Mouse (Mus musculus): ENCODE data around the gene Tac4. TPM values are rescaled to one million over a fixed set of nuclear protein-coding genes. Genes with fewer than 3 reads are reported as not detected.
A peak's percentile ranks its signal among the peaks of the same experiment; 100 is the strongest.

Tac4 gene
- total RNA-seq, 2 experiments from 2014 or later: 0.23 to 0.35 TPM

DNA sequence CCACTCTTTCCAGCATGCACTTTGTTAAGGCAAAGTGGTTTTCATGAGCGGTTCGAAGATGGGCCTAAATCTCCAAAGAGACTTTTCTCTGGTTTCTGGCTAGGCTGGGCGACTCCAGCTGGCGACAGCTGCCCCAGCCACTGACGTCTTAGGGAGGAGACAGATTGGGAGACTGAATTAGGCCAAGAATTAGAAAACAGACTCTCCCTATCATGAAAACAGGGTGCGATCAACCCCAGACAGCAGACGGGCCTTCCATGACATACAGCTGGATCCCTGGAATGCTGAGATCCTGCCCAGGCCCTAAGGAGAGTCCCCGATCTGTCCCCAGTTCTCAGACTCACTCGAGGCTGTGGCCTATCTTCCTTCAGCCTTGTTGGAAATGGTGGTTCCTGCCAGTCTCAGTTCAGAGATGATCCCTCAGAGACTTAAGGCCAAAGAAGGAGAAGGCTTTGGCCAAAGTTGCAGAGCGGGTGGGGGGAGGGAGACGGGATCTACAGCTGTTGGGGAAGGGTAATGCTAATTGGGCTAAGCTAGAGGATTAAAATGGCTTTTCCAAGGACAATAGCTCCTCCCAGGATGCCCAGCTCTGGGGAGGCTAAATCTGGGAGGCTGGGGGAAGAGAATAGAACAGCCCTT lies 2.6 kb downstream of the Tac4 start:
- DNase-seq: peak; percentile 34

GRCm38 (mm10) chr11:95264455-95265013 lies 3.2 kb downstream of the Tac4 start:
- no peak for DNase-seq

- peak; percentile 27 for DNase-seq
Observed at GRCm38 (mm10) chr11:95266540-95267245, 5.4 kb downstream of the Tac4 start.

DNA sequence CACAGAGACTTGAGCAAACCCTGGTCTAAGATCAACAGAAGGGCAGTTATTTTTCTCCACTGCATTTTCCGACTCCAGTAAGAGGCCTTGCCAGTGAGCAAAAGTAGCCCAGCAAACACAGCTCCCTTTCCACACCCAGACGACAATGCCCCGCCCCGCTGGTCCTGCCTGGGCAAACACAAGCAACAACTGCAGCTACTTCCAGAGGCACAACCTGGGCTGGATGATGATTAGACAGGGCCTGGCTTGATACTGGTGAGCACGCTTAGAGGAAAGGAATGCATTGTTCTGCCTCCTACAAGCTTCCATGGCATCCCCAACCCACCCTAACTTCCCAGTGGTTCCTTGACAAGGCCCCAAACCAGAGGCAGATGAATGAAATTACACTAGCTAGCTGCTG lies 12.3 kb downstream of the Tac4 start:
- no peak for DNase-seq

GRCm38 (mm10) chr11:95274613-95275012 lies 13.3 kb downstream of the Tac4 start:
- no peak for DNase-seq

DNA sequence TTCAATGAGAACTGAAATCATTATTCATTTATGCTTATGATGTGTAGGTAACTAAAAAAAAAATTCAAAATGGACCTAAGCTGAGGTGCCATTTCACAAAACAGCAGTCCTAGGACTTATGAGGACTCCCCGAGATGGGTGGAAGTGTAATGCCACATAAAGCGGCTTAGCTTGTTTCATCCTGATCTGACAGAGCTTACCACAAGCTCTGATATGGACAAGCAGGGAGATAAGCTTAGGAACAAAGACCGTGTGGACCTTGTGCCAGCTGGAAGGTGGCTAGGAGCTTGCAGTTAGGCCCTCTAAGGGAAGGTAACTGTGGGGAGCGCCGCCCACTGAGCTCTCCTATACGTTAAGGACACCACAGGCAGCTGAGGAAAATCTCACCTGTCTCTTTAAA lies 14.7 kb downstream of the Tac4 start:
- DNase-seq: no peak

- DNase-seq: no peak
Observed at GRCm38 (mm10) chr11:95279061-95279659, 17.8 kb downstream of the Tac4 start.

- DNase-seq: no peak
Observed at GRCm38 (mm10) chr11:95282331-95282730, 21.0 kb downstream of the Tac4 start.

- no peak for DNase-seq
Observed at GRCm38 (mm10) chr11:95291998-95292397, 30.7 kb downstream of the Tac4 start.

DNA sequence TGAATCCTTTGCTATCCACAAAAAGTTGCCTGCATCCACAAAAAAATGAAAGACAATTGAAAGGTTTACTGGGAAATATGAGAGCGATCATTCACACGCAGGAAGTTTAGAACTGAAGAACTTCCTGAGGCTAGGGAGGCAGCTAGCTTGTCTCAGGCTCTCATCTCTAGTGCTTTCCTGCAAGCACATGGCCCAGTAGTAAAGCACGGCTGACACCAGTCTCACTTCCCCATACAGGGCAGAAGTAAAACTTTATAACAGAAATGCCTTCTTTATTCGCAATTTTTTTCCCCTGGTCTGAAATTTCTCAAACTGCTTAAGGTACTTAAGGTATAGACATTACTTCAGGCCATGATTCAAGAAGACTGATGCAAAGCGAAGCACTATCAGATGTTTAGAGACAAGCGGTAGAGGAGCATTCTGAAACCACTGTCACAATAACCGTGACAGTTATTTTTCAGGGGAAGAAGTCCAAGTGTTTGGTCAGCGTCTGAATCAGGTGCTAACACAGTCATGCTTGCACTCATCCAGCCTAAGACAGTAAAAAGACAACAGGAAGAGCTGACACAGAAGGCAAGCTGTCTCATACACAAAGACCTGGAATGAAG lies 31.8 kb downstream of the Tac4 start:
- no peak for DNase-seq

- DNase-seq: no peak
Observed at GRCm38 (mm10) chr11:95295736-95296135, 34.4 kb downstream of the Tac4 start.

DNA sequence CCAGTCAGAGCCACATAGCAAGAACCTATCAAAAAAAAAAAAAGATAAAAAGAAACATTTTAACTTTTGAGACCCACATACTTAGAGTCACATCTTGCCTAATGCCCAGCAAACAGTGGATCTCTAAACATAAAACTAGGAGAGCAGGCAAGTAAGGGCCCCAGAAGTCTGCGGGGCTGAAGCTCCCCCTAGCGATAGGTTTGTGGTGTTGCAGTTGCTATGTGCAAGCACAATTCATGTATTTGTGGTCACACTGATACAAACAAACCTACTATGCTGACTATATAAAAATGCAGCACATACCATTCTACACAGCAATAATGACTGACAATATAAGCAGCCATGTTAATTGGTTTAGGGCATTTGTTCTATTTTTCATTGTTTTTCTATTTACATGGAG lies 36.8 kb downstream of the Tac4 start:
- no peak for DNase-seq

DNA sequence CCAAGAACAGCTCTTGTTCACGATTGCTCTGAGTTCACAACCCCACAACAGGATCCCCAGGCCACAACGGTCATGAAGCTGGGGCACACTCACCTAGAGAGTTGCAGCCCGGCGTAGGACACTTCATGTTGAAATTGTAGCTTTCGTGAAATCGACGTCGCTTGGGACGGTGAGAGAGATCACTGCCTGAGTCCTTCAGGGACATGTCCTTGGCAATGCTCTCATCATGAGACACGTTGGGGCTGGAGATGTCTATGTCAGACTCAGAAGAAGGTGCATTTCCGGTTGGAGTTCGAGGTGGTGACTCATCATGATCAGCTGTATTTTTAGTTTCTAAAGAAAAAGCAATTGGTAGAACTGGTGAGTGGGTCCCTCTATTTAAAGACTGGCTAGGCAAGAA lies 38.6 kb downstream of the Tac4 start:
- DNase-seq: no peak

- DNase-seq: no peak
Observed at GRCm38 (mm10) chr11:95301772-95302171, 40.4 kb downstream of the Tac4 start.

- DNase-seq: no peak
Observed at GRCm38 (mm10) chr11:95305600-95305999, 44.3 kb downstream of the Tac4 start.

- DNase-seq: no peak
Observed at GRCm38 (mm10) chr11:95307526-95307925, 46.2 kb downstream of the Tac4 start.

GRCm38 (mm10) chr11:95309510-95310006 lies 48.2 kb downstream of the Tac4 start:
- DNase-seq: peak; percentile 99

DNA sequence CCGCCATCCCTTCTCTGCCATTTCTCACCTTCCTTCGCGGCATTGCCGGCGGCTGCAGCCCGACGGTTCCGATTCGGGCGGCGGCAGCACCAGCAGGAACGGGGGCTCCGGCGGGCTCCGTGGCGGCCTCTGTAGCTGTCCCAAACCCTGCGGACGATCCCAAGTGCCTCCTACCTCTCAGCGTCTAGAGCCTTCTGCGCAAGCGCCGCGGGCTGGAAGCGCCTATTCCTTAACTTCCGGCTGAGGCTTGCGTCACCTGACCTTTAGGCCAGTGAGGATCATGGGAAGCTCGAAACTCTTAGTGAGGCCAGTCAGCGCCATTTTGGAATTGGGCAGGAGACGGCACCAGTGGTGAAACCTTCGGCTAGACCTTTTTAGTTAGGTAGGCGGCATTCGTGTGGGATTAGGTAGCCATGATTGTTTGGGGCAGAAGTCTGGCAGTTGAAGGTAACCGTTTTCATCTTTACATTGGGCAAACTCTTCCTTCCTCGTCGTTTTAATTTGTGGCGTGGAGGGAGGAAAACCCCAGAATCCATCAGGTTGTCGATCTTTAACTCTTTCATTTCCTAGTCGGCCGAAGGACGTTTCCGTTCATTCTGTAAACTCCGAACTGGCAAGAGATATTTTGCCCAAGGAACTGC lies 48.8 kb downstream of the Tac4 start, which contains the start of gene Kat7:
Kat7 (minus strand) TSS at position 240 of the 641 bp plus-strand sequence.
- peak; percentile 98 for DNase-seq

DNA sequence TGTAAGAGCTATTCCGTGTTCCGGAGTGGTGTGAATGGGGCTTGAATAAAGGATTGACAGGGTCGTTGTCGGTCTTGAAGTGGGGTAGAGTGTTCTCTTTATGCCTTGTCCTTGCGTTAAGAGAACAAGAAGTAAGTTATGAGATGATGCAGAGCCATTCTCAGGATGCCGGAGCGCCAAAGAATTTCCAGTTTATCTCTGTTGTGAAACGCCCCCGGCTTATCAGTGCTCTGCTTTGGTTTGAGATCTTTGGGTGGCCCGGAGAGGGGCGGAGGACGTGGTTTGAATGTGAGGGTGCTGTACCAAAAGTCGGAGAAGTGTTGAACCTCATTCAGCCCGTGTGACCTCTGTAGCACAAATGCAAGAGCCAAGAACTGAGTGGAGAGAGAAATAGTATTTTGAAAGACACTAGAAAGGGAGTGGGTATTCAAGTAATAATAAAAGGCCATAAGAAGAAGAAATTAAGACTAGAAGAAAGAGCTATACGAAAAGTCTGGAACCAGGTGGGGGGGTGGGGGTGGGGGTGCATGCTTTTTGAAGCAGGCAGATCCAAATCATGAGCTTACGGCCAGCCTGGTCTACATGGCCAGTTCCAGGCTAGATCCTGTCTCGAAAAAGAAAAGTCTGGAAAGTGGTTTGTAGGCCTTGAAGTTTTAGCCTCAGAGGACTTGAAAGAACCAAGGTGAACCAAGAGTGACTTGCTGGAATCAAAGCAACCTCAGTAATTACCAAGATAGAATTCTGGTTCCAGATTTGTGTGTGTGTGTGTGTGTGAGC lies 49.5 kb downstream of the Tac4 start:
- no peak for DNase-seq

- no peak for DNase-seq
Observed at GRCm38 (mm10) chr11:95311425-95311807, 50.1 kb downstream of the Tac4 start.
